Mouse (Mus musculus): ENCODE data around the gene Ap3m1. TPM values are rescaled to one million over a fixed set of nuclear protein-coding genes. Genes with fewer than 3 reads are reported as not detected.

The Ap3m1 gene
- polyA plus RNA-seq, 1 experiment from 2014 or later = 73.8 TPM

- no peaks in the 10 kb centered on the region for H3K4me1 ChIP-seq
- H3K4me3 ChIP-seq (replicated peaks) = no peak overlapping the region
- WGBS = 44% methylated on average over 3 of the region's 3 CpGs
- H3K27me3 ChIP-seq (replicated peaks) = no peaks in the 10 kb centered on the region
- no peak overlapping the region for H3K4me2 ChIP-seq
- no peak overlapping the region for H3K27ac ChIP-seq (replicated peaks)
- H3K36me3 ChIP-seq = peaks cover 3% of the 10 kb centered on the region; the same call in 1 of the 2 replicates
- H3K9me3 ChIP-seq (replicated peaks) = no peaks in the 10 kb centered on the region
- ATAC-seq (ENCODE audit: low FRiP score) = no peak
- H3K9ac ChIP-seq (replicated peaks) = no peak overlapping the region
Measured at GRCm38 (mm10) chr14:20997548-20997947, 54.8 kb downstream of the Ap3m1 start.

- Histone ChIP-seq H3K4me1 (no peaks in the 10 kb centered on the region), H3K36me3 (peaks cover 3% of the 10 kb centered on the region; the same call in 1 of the 2 replicates), H3K9ac (replicated peaks) (no peak overlapping the region), H3K27ac (replicated peaks) (peak overlapping the region; percentile 18; the same call in 1 of the 2 replicates), H3K9me3 (replicated peaks) (no peaks in the 10 kb centered on the region), H3K4me3 (replicated peaks) (no peak overlapping the region), H3K4me2 (no peak overlapping the region), H3K27me3 (replicated peaks) (no peaks in the 10 kb centered on the region)
- ATAC-seq (ENCODE audit: low FRiP score) = no peak
- WGBS = 64% methylated on average over 5 of the region's 5 CpGs
Measured at GRCm38 (mm10) chr14:20996361-20996760, 55.9 kb downstream of the Ap3m1 start.

DNA sequence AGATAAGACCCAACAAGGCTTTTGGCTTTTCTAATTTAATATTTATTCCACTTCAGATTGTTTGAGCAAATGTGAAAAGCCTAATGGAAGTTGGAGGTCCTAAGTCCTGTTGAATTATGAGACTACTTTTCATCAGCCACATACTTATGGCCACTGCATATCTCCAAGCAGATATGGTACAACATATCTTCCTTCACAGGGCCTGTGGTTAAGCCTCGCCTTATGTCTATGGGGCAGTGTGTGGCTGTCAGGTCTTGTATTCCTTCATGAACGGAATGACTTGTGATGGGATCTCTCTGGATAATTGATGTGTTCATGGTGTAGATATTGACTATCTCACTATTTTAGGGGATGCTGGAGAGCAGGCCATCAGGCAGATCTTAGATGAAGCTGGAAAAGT, 56.8 kb downstream of the Ap3m1 start:
- 92% methylated on average over 2 of the region's 2 CpGs for WGBS
- no peaks in the 10 kb centered on the region for H3K36me3 ChIP-seq
- H3K4me2 ChIP-seq = no peak overlapping the region
- no peaks in the 10 kb centered on the region for H3K27me3 ChIP-seq (replicated peaks)
- no peaks in the 10 kb centered on the region for H3K9me3 ChIP-seq (replicated peaks)
- H3K4me3 ChIP-seq (replicated peaks) = no peak overlapping the region
- no peak overlapping the region for H3K27ac ChIP-seq (replicated peaks)
- no peak overlapping the region for H3K9ac ChIP-seq (replicated peaks)
- H3K4me1 ChIP-seq = no peaks in the 10 kb centered on the region
- no peak for ATAC-seq (ENCODE audit: low FRiP score)

GRCm38 (mm10) chr14:20994475-20994874, 57.8 kb downstream of the Ap3m1 start:
- ATAC-seq (ENCODE audit: low FRiP score) = no peak
- Histone ChIP-seq H3K27ac (replicated peaks) (no peak overlapping the region), H3K27me3 (replicated peaks) (no peaks in the 10 kb centered on the region), H3K9me3 (replicated peaks) (no peaks in the 10 kb centered on the region), H3K36me3 (no peaks in the 10 kb centered on the region), H3K4me2 (no peak overlapping the region), H3K9ac (replicated peaks) (no peak overlapping the region), H3K4me3 (replicated peaks) (no peak overlapping the region), H3K4me1 (no peaks in the 10 kb centered on the region)
- 72% methylated on average over 3 of the region's 3 CpGs for WGBS

DNA sequence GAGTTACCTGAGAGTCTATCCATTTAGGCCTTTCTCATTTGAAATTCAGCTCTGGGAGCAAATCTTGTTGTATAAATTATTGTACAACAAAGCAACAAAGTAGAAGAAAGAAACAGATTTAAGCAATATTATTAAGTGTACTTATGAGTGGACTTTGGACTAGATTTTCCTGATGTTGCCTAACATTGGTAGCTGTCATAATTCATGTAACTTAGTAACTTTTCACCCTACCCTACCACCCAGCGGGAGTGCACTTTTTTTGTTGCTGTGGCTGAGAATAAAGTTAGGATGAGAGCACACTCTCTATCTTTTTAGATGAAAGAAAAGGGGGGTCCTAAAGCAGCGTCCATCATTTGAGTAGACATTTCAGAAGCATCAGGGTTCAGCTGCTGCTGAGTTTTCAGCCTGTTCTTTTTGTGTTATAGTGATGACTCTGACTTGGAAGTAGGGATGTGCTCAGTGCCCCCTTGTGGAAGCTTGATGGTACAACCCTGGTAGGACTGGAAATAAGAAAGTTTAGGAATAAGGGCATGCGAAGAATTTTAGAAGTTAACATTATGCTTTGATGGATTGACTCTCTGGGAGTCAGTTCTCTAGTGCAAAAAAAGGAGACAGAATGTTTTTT, 59.1 kb downstream of the Ap3m1 start:
- no peak overlapping the region for H3K27ac ChIP-seq (replicated peaks)
- WGBS = 53% methylated on average over 3 of the region's 3 CpGs
- no peaks in the 10 kb centered on the region for H3K9me3 ChIP-seq (replicated peaks)
- no peak overlapping the region for H3K9ac ChIP-seq (replicated peaks)
- no peaks in the 10 kb centered on the region for H3K27me3 ChIP-seq (replicated peaks)
- ATAC-seq (ENCODE audit: low FRiP score) = peak; percentile 53; the same call in 1 of the 2 replicates
- H3K4me2 ChIP-seq = no peak overlapping the region
- H3K36me3 ChIP-seq = no peaks in the 10 kb centered on the region; the same call in 1 of the 2 replicates
- H3K4me3 ChIP-seq (replicated peaks) = no peak overlapping the region
- H3K4me1 ChIP-seq = no peaks in the 10 kb centered on the region

DNA sequence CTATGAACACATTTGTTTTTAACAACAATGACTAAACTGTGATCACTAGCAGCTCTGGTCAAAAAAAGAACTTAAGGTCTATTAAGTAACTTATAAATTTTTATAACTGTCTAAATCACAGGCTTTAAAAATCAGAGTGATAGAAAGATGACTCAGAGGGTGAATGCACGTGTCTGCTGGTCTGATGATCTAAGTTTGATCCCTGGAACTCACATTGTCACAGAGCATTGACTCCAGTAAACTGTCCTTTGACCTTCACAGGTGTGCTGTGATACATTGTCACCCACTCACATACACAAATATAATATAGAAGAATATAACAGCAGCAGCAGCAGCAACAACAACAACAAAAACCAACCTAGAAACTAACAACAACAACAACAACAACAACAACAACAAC, 60.8 kb downstream of the Ap3m1 start:
- H3K27me3 ChIP-seq (replicated peaks) = no peaks in the 10 kb centered on the region
- ATAC-seq (ENCODE audit: low FRiP score) = no peak
- WGBS = 96% methylated on average over 1 of the region's 1 CpGs
- H3K4me2 ChIP-seq = no peak overlapping the region
- no peak overlapping the region for H3K27ac ChIP-seq (replicated peaks)
- no peak overlapping the region for H3K4me3 ChIP-seq (replicated peaks)
- H3K4me1 ChIP-seq = no peaks in the 10 kb centered on the region
- no peaks in the 10 kb centered on the region; the same call in 1 of the 2 replicates for H3K36me3 ChIP-seq
- H3K9ac ChIP-seq (replicated peaks) = no peak overlapping the region
- H3K9me3 ChIP-seq (replicated peaks) = no peaks in the 10 kb centered on the region

- no peak overlapping the region for H3K4me3 ChIP-seq (replicated peaks)
- no peak for ATAC-seq (ENCODE audit: low FRiP score)
- no peak overlapping the region for H3K4me2 ChIP-seq
- H3K9ac ChIP-seq (replicated peaks) = no peak overlapping the region
- 52% methylated on average over 3 of the region's 3 CpGs for WGBS
- no peak overlapping the region for H3K27ac ChIP-seq (replicated peaks)
- H3K4me1 ChIP-seq = no peaks in the 10 kb centered on the region
- H3K27me3 ChIP-seq (replicated peaks) = no peaks in the 10 kb centered on the region
- no peaks in the 10 kb centered on the region; the same call in 1 of the 2 replicates for H3K36me3 ChIP-seq
- no peaks in the 10 kb centered on the region for H3K9me3 ChIP-seq (replicated peaks)
Measured at GRCm38 (mm10) chr14:20985482-20985881, 66.8 kb downstream of the Ap3m1 start.

DNA sequence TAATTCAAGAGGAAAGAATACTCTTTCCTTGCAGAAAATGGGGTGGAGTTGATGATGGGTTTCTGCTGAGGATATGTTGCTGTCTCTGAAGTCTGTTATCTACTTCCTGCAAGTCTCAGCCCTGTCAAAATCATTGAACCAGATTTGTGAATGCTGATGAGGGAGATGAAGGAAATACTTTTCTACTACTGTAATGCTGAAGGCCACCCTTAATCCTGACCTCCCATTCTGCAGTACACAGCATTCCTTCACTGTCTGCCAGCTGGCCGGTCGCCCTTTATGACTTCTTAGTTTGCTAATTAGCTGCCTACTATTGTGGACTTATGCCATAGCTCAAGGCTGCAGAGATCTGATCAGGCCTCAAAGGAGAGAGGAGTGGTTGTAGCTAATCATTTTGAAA, 68.5 kb downstream of the Ap3m1 start:
- Histone ChIP-seq H3K4me1 (no peaks in the 10 kb centered on the region), H3K4me3 (replicated peaks) (no peak overlapping the region), H3K36me3 (no peaks in the 10 kb centered on the region; the same call in 1 of the 2 replicates), H3K9me3 (replicated peaks) (no peaks in the 10 kb centered on the region), H3K9ac (replicated peaks) (no peak overlapping the region), H3K4me2 (no peak overlapping the region), H3K27me3 (replicated peaks) (no peaks in the 10 kb centered on the region), H3K27ac (replicated peaks) (no peak overlapping the region)
- WGBS = 40% methylated on average over 2 of the region's 2 CpGs
- no peak for ATAC-seq (ENCODE audit: low FRiP score)

Other genes starting within 250 kb of the Ap3m1 start
- 0.83 and 1.1 TPM in 2 replicates for gene Plau, start 215.8 kb downstream of the Ap3m1 start, polyA plus RNA-seq (2015; fragmentation: Nextera tagmentation; extraction: Ambion mirVana)
- gene Vcl, start 123.1 kb downstream of the Ap3m1 start, polyA plus RNA-seq (2015; fragmentation: Nextera tagmentation; extraction: Ambion mirVana) = 17.5 and 23.3 TPM in 2 replicates
- gene Adk, start 66 bp upstream of the Ap3m1 start, polyA plus RNA-seq (2015; fragmentation: Nextera tagmentation; extraction: Ambion mirVana) = 40.0 and 62.1 TPM in 2 replicates